Mouse (Mus musculus) spleen, adult 18-20 months (tissue): Measurements from ENCODE around the gene Cbfb.
A peak's percentile ranks its signal among the peaks of the same experiment; 100 is the strongest.
"Not testable (repeated sequence)": the region's sequence is repeated elsewhere in the genome, so short reads cannot be mapped to it uniquely, and the experiment has no call there.

Source experiments
- DNase-seq, 2 experiments: peaks; one replicate each; pipeline ENCODE4 v3.0.0; 2022; ENCODE audit warnings: mixed read lengths in 2 of 2

The Cbfb gene

DNA sequence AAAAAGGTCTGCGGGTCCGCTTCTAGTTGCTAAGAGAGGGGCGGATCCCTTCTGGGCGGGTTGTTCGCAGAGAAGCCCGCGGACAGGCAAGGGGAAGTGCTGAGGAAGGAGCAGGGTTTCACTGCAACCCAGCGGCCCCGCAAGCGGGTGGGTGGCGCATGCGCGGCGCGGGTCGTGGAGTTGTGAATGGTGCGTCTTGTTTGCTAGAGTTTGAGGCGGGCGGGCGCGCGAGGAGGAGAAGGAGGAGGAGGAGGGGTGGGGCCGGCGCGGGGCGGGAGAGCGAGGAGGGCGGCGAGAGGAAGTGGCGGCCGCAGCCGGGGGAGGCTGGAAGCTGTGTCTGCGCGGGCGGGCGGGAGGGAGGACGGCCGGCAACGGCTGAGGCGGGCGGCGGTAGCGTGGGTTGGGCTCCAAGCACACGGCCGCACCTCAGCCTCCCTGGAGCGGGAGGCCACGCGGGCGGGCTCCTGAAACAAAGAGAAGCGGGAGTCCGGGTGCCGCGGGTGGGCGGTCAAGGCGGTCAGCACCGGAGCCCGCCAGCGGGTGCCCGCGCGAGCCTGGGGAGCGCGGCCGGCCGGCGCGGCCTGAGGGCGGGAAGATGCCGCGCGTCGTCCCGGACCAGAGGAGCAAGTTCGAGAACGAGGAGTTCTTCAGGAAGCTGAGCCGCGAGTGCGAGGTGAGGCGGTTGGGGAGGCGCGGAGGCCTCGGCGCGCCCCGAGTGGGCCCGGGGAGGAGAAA lies at the start of gene Cbfb:
Gene Cbfb (plus strand): TSS at position 294 of the 735 bp plus-strand sequence.
- peak; percentile 95 to 98 for DNase-seq

DNA sequence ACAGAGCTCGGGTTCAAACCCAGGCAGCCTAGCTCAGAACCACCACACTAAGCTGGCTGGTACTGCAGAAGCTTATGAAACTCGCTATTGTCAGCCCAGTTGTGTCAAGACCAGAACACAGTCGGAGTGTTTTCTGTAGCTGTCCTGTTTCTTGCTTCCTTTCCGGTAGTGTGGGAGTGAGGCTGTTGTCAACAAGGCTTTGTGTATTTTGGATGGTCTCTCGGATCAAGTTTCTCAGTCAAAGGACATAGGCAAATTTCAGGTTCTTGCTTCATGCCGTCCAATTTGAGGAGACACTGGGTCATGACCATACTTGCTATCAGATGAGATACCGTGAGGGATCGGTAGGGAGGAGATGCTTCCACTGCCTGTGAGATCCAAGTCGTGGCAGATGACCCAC lies 40.6 kb upstream of the Cbfb start:
- DNase-seq, result no peak

DNA sequence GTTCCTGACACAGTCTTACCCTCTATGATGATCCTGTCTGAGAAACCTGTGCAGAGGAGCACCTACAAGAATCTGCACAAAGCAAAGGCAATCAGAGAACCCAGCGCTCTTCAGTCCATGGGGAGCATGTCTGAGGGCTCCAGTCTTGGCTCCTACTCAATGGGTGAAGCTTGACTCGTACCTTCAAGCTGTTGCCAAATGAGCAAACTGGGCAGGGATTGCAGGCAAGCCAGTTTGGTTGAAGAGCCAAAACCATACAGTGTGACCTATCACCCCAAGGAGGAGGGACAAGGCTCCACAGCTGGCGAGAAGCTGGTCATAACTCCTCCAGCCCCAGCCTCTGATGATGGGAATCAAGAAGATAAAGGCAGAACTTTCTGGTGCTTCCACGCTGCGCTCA lies 39.0 kb upstream of the Cbfb start, which contains the start of gene Ces4a:
Gene Ces4a (plus strand): TSS at position 292 of the 400 bp plus-strand sequence.
- DNase-seq, result no peak

DNA sequence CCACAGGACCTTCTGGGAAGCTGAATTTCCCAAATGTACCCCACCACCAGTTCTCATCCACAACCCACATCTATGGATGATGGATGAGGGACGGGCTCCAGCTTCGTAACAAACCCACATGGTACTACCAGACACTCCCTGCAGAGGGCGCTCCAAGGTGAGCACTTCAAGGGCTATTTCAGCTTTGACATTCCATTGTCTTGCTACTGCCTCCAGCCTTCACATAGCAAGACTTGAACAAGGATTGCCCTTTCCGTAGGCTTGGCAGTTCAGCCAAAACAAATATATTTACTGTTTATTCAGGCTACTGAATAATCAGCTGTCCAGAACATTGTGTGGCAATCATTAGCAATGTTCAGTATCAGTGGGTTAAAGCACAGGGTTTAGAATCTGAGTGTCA lies 32.1 kb upstream of the Cbfb start:
- peak; percentile 24 to 74 for DNase-seq

DNA sequence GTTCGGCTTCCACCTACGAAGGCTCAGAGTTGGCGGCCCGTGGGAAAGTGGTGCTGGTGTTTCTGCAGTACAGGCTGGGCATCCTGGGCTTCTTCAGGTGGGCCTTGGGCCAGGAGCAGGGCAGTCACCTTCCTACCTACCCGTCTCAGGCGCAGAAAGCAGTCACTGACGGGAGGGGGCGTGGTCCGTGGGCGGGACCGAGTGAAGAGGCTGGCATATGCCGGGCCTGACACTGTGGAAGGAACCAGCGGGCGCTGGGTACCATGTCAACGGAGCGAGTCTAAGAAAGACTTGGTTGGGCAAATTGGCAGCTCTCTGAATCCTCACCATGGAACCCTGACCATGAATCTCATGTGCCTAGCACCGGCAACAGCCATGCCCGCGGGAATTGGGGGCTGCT lies 28.1 kb upstream of the Cbfb start:
- no peak for DNase-seq

DNA sequence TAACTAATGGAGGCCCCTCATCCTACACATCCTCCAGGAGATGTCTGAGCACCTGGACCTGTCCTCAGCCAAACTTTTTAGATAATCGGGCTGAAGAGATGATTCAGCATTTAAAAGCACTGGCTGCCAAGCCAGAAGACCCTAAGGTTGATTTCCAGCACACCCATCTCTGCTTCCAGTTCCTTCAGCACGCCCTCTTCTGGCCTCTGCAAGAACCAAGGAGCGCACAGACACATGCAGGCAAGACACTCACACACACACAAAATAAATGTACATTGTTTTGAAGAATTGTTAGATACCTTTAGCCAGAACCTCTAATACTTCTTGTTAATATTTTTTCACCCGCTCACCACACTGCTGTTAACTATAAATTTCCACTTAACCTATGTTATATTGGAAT lies 18.8 kb upstream of the Cbfb start:
- DNase-seq, result no peak

DNA sequence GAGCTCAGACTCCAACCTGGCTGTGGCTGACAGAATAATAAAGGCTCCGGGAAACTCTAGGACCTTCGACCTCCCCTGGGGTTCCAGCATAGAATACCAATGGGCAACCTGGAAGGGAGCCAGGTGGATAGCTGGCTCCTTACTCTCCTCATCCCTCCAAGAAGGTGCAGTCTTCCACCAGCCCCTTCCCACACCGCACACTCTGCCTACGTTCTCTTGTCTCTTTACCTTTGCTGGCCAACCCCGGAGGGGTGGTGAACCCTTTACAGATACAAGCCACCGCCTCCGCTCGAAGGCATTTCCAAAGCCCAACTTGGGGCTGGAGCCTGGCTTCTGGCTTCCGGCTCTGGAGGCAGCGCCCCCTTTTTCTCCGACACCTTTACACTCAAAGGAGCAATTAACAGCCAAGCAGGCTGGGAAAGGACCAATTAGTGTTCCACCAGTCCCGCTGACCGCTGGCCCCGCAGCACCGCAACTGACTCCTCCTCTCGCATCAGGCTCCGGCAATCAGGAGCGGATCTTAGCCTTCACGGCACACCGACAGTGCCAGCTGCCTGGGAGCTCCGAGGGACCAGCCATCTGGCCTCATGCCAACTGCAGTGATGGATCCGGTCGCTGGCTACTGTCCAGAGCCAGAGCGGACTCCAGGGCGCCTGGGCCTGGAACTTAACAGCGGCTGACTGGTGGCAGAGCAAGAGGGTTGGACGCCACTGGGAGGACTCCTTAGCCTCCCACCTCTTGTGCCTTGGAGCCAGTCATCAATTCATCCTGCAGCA lies 17.7 kb upstream of the Cbfb start:
- no peak for DNase-seq

DNA sequence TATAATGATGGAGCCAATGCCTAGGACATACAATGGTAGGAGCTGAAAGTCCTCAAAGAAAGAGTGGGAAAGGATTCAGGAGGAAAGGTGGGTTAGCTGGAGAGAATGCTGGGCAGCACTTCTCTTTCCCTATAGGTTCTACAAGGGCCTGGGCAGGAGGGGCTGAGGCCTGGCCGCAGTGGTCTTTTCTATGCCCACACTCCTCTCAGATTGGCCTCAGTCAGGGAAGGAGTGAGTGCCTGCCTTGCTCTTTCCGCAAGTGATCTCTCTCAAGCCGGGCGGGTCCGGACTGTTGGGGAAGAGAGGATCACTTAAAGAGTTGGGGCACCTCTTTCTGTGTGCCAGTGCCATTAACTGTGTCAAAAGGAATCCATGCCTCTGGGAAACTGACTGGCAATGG lies 16.2 kb upstream of the Cbfb start:
- no peak for DNase-seq

DNA sequence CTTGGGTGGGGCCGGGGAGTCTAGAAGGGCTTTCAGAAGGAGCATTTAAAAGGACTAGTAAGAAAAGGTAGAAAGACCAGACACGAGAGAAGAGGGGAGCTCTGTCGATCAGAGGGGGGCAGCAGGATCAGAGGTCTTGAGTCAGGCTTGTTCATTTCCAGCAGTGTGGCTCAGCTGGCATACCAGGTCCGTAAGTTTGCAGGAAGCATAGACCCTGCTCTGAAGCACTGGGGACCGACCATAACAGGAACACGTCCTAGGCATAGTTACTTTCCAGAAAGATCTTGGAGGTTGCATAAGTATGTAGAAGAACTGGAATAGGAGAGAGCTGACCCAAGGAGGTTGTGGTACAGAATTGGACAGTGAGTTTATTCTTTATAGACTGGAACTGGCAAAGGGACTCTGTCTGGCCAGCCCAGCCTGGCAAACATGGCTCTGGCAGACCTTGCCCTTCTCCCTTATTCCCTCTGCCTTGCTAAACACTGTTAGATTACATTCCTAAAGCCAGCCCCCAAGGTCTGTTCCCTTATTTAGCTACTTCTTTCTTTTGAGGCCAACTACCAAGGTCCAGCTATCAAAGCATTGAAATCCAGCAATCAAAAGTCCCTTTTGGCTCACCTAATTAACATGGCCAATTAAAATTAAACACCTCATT lies 15.3 kb upstream of the Cbfb start:
- DNase-seq, result no peak

DNA sequence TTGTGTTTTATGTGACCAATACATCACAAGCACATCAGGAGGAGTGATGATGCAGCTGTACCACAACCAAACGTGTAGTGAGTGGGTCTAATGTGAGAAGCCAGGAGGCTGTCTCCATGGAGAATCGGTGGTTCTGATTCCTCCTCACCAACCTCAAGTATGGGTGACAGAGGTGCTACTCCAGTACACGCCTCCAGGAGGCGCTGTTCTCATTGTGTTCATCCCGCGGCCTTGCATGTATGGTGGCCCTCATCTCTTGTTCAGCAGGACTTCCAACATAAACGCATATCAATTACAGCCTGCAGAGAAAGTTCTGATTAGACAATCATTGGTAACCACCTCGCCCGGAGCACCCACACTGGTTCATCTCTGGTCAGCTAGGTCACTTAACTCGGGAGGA lies 12.9 kb upstream of the Cbfb start:
- peak; percentile 39 to 66 for DNase-seq

DNA sequence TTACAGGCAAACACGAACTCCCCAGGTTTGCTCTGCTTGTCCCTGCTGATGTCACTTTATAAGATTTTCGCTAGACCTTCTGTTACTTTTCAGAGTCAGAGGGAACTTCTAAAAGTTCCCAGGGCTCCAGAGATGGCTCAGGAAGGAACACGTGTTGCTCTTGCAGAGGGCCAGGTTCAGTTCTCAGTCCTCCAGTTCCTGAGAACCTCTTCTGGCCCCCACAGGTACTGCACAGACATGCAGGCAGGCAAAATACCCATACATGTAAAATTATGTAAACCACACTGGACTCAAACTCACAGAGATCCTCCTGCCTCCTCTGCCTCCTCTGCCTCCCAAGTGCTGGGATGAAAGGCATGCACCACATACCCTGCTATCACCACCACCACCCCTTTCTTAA lies 12.4 kb upstream of the Cbfb start:
- DNase-seq, result no peak

DNA sequence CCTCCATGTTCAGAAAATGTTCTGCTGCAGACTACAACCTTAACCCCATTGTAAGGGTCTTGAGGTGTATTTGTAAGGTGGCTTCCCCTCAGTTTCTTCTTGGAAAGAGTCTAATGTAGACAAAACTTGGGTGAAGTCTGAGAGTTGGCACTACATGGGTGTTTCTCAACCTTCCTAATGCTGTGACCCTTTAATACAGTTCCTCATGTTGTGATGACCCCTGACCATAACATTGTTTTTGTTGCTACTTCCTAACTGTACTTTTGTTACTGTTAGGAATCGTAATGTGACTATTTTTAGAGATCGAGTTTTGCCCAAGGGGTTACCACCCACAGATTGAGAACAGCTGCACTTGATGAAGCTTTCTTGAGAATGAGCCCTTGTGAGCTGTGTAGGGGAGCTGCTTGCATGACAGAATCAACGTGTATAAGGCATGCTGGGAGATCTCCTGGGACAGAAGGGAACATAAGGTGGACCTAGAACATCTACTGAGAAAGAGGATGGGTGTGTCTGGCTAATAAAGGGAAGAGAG lies 9.3 kb upstream of the Cbfb start:
- DNase-seq, result no peak

DNA sequence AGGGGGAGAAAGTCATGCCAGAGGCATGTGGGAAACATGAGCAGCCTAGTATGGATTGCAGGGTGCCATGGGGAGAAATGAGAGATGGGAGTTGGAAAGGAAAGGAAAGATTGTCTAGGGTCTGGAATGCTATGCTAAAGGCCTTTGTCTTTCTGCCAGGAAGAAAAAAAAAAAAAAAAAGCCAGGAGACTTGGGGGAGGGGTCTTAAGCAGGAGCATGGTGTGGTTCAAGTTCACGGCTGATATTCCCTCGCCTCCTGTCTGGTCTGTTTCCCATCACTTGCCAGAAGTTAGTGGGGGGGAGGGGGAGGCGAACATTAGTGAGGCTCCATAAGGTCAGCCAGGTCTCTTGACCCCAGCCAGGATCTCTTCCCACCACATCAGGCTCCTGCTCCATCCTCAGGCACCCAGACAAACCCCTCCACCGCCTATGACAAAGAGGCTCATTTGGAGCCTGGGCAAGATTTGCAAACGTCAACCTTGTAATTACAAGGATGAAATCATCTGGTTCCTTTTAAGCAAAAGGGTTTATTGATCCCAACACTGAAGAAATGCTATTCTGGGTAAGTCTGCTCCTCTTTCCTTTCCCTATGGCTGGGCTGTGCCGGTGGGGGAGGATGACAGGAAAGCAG lies 6.1 kb upstream of the Cbfb start:
- no peak for DNase-seq

DNA sequence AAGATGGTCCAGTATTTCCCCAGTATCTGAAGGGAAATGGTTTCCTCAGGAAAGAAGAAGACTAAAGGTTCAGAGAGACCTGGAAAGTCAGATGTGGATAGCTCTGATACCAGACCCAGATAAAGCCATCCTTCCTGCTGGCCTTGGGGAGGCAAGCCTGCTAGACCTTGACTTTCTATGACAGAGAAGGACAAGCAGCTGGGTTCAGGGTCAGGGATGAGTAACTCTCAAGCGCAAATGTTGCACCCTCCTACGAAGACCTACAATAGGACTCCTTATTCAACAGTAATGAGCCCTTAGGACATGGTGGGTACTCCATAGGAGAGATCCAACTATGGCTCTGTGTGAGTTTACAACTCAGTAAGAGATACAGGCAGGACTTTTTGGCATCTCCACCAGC lies 5.3 kb upstream of the Cbfb start:
- DNase-seq, result no peak

DNA sequence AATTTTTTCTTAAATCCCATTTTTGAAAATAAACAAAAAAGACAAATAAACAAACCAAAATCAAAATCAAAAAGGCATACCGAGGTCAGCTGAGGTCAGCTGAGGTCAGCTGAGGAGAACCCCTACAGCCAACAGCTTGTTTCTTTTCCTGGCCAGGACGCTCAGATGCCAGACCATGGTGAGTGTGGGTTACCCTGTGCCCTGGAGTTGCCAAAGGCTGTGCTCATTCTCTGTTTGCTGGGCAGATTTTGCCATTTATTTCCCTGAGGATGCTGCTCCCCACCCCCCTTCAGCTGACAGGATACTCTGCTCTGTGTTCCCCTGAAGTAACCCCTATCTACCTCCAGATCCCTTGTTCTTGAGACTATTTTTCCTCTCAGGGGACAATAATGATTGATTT lies 3.4 kb upstream of the Cbfb start:
- DNase-seq, result no peak

DNA sequence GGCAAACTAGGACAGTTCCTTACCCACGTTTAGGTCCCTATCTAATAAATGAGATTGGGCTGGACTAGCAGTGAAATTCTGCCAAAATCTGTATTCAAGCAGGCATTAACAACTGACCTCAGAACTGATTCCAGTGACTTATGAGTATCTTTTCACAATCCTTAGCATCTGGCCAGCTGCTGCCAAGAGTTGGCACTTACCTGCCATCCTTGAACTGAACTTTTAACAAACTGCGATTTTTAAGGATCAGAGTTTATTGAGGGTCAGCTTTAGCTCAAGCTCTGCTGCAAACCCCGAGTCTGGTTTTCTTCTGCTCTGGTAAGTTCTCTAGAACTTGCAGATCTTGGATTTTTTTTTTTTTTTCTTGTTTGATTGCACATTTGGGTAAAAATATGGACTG lies 892 bp upstream of the Cbfb start:
- DNase-seq, result no peak

DNA sequence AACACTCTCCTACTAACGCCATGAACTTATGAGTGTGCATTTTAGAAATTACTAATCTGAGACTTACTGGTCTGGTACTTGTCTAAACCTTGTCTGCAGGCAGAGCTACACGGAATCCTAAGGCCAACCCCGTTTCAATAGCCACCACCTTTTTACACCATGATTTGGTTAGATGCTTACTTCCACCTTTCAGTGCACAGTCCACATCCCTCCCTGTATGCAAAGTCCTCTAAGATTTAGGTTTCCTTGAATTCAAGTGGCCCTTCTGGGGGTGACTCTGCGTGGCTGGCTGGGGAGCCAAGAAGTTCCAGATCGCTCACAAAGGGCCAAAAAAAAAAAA lies 463 bp upstream of the Cbfb start:
- no peak for DNase-seq

DNA sequence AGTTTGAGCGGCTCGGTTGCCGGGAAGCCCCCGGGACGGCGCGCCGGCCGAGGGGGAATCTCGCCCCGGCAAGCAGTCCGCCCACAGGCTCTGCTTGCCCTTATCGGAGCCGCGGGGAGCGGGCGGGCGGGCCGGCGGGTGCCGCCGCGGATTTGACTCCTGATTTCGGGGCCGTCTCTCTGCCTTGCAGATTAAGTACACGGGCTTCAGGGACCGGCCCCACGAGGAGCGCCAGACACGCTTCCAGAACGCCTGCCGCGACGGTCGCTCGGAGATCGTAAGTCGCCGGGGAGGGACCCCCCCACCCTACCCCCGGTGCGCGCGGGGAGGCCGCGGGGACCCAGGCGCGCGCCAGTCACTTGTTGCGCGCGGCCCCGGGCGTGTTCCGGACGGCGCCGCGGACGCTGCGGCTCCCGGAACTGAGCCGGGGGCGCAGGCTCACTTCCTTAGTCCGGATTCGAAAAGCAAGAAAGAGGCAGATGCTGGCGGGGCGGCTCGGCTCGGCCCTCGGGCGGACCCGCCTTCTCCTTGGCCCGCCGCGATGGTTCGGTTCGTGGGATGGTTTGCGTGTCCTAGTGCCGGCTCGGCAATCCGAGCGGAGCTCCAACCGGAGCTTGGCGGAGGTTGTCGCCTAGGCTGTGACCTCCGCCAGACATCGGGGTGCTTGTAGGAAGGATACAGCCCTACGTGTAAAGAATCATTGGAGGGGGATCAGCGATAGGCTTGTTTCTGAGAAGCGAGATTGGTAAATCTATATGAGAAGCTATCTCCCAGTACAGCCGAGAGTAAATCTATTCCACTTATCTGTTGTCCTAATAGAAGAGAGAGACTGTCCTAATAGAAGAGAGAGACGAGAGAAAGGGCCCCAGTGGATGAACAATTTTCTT lies 885 bp downstream of the Cbfb start:
- DNase-seq, result peak; percentile 64 to 75

DNA sequence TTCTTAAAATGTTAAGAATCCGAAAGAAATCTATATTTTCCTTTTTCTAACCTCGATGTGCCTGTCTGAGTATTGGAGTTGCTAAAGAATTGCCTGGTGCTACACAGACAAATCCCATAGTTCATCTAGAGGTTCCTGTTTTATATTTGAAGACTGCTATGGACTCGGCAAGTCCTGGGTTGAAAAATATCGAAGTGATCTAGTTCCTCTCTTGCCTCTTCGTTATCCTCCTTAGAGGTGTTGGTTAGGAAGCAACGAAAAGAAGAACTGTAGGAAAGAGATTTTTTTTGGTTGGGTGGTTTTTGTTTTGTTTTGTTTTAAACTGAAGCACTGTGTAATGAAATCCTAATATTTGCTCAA lies 1.5 kb downstream of the Cbfb start:
- DNase-seq, result no peak

DNA sequence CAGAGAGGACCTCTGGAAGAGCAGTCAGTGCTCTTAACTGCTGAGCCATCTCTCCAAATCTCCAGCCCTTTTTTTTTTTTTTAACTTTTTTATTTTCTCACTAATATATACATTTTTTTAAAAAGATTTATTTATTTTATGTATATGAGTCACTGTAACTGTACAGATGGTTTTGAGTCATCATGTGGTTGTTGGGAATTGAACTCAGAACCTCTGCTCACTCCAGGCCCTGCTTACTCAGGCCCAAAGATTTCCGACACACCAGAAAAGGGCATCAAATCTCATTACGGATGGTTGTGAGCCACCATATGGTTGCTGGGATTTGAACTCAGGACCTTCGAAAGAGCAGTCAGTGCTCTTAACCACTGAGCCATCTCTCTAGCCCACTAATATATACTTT lies 4.8 kb downstream of the Cbfb start:
- not testable (repeated sequence) for DNase-seq

DNA sequence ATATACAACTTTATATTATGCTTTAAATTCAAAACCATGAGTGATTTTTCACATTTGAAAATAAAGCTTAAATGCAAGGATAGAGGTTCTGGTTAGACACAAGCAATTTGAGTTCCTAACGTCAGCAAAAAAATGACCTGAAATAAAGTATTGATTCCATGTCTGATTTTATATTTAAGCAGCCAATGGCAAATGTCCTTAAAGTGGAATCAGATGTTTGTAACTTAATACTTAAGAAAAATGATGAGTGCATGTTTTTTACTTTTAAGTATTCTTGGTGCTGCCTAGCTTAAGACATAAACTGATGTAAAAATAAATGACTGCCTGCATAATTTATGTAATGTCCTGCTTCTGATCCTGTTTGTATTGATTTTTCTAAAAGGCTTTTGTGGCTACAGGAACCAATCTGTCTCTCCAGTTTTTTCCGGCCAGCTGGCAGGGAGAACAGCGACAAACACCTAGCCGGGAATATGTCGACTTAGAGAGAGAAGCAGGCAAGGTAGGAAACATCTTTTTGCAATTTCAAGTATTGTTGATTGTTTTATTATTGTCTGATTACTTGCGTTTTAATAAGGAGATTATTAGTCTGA lies 7.8 kb downstream of the Cbfb start:
- no peak for DNase-seq

DNA sequence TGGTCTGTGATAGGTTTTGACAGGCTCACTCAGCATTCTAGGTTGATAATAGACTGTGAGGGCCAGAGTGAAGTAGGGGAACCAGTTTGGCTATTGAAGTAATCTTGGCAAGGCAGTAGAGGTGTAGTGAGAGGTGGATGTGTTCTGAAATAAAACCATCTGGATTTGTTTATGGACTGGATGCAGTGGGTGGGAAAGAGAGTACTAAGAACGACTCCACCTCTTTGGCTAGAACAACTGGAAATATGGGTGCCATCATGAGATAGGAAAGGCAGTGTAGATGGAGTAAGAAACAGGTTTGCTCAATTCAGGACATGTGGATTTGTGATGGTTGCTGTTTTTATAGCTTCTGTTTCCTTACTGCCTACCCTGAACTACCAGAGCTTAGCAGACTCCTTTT lies 11.7 kb downstream of the Cbfb start:
- DNase-seq, result no peak
